Mouse (Mus musculus) right cerebral cortex, postnatal 14 days (tissue): ENCODE results near the gene Tmem144.

ENCODE experiments used
- DNase-seq: peaks from one replicate; pipeline ENCODE4 v3.0.0; 2022

Gene Tmem144

GRCm38 (mm10) chr3:79858221-79858620 is 5.6 kb upstream of the Tmem144 start:
- DNase-seq = no peak

DNA sequence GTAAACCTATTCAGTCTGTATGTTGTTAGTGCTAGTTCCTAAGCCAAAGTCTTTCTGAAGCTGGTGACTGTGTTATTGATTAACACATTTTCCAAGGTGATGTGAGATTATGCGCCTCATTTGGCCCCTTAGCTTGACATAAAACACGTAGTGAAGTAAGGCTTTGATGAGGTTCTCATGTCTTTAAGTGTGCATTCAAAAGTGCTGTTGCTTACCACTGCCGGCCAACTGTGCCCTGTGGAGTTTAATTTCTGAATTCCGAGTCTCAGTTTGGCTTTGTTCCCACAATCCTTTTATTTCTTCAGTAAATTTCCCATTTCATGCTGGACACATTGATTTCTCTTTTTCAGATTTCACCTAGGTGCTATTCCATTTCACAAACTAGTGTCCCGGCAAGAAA is 5.2 kb upstream of the Tmem144 start:
- no peak for DNase-seq

GRCm38 (mm10) chr3:79852108-79852507 is 465 bp downstream of the Tmem144 start:
- DNase-seq = no peak

DNA sequence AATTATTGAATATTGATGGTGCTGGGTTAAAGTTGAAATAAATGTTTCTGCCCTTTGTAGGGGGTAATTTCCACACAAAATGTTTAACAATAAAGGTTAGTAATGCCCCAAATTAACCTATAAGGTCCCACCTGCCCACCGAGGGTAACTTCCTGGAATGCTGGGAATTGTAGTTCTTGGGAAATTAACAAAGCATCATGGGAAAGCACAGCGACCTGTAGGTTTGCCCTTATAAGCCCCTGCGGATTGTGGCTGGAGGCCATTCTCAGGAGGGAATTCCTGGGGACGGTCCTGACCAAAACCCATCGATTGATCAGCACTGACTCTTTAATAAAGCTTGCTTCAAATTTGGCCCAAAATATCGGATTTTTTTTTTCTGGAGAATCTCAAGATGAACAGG is 1.9 kb downstream of the Tmem144 start:
- DNase-seq = no peak

GRCm38 (mm10) chr3:79849621-79850020 is 3.0 kb downstream of the Tmem144 start:
- DNase-seq = no peak

GRCm38 (mm10) chr3:79848841-79849240 is 3.7 kb downstream of the Tmem144 start:
- DNase-seq = no peak

DNA sequence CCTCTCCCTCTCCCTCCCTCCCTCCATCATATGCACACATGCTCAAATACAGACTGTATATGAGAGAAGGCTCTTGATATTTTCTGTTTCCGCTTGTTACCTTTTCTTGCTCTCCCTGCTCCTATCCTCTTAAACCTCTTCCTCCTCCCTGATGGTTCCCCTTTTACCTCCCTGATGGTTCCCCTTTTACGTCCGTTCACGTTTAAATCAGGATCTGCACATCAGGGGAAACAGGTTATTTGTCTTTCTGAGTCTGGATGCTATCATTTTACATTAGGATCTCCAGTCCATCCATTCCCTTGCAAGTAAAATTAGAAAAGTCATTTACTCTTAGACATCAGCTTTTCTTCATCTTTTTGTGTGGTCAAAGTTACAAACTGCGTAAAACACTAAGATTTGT is 5.9 kb downstream of the Tmem144 start:
- no peak for DNase-seq

DNA sequence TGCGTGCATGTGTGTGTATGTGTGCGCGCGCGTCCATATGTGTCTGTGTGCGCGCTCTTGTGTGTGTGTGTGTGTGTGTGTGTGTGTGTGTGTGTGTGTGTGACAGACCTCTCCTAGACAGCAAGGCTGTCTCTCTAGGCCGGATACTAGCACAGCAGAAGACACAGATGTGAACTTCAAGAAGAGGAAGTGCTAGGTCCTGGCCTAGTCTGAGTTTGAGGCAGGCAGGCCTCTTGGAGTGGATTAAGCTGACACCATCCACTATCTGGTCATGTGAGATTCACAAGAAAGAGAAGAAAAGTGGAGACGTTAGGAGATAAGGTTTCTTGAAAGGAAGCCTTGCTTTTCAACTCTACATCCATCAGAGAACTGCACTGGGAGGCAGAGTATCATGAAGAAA is 8.6 kb downstream of the Tmem144 start:
- no peak for DNase-seq

DNA sequence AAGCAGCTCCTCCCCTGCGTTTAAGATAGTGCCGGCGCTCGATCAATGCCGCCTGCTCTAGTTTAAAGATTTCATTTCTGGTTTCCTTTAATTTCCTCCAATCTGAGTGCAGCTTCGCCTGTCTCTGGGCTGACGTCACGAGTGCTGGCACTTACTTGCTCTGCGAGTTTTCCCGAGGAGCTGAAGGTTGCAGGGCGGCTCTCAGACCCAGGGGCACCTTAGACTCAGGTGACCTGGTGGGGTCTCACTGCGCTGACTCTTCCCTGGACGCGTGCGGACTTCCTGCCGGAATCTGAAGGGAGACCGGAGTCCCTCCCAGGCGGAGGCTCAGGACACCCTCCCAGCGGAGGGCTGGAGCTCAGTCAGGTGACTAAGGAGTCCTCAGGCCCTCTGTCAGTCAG is 10.0 kb downstream of the Tmem144 start:
- DNase-seq = peak; percentile 59

DNA sequence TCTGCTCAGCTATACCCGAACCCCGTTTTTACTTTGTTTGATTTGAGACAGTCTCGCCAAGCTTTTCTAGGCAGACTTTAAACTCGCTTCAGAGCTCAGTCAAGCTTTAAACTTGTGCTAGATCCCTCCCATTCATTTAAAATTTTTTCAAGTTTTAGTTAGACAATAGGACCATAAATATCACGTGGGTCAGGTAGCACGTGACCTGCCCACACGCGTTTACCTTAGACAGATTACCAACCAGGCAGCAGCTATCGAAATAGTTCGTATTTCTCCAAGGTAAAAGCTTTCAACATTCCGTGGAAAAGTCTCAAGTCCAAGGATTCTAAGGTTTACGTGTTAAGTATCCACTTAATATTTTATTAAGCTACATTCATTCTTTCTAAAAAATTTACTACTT is 10.4 kb downstream of the Tmem144 start:
- DNase-seq = no peak

GRCm38 (mm10) chr3:79841475-79841874 is 11.1 kb downstream of the Tmem144 start:
- DNase-seq = no peak

- DNase-seq = no peak
These were observed 13.8 kb downstream of the Tmem144 start for GRCm38 (mm10) chr3:79838751-79839150.

GRCm38 (mm10) chr3:79829289-79829688 is 23.3 kb downstream of the Tmem144 start:
- no peak for DNase-seq

DNA sequence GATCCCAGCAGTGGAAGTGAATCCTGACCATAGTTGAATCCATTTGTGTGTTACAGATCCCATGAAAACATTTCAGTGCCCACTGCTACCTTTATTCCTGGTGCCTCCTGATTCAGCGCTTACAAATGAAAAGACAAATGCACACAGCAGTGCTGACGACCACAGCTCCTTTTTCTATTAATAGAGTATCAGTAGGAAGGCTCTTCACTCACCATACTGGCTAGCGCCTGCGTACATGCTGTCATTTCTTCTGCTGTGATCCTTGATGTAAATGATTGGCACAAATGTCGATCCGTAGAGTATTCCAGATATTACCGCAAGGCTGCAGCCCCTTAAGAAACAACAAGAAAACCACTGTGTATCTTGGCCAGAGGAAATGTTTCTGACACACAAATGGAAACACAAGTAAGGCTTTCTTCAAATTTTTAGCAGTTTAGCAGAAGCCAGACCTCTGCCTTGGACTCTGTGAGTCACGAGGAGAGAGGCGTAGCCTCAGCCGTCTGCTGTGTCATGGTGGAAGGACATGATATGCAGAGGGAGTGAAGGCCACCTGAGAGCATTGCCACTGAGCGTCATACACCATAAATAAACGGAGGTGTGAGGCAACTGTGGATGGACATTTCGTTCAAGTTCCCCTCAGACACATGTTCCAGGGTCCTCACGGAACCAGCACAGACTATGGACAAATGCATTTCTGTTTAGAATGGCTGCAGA is 27.3 kb downstream of the Tmem144 start:
- no peak for DNase-seq

GRCm38 (mm10) chr3:79823176-79823575 is 29.4 kb downstream of the Tmem144 start:
- DNase-seq = no peak

DNA sequence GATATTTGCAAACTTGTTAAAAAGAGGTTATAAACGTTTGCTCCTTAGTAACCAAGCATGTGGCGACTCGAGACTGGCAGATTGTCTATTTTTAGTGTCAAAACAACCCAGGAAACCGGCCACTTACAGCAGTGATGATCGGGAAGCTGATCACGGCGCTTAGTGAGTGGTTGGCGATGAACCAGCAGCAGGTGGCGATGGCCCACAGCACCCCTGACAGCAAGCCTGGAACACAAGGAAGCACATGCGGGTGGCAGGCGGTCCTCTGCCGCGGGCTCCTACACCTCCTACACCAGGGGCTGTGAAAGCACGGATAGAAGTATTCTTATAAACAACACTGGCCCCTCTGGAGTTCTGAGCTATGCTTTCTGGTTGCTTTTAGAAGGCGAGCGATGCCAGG is 31.4 kb downstream of the Tmem144 start:
- DNase-seq = peak; percentile 26

DNA sequence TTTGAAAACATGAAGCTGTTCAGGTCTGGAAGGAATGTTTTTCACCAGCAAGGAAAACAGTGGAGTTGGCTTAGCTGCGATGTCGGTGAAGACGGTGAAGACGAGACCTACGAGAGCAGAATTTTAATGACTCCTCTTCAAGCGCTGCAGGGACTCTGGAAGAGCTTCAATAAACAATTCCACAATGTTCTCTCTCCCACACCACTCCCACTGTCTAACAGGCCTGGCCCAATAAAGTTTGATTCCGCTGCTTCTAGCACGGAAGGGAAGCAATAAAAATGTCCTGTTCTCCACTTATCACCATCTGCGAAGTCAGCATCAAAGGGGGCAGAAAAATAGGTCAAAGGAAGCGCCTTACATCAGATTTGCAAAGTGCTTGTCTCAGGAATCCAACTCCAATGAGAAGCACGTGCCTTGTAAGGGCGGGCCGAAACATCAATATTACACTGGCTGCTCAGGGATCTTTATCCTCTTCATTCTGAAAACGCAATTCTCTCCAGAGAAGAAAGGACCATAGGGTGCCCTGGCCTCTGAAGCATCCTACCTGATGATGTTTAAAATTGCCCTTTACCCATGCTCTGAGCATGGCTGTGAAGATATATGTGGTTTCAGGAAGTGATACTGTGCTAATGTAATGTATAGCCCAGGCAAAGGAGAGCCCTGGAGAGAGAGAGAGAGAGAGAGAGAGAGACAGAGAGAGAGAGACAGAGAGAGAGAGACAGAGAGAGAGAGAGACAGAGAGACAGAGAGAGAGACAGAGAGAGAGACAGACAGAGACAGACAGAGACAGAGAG is 34.2 kb downstream of the Tmem144 start:
- DNase-seq = no peak

- DNase-seq = no peak
These were observed 36.3 kb downstream of the Tmem144 start for GRCm38 (mm10) chr3:79816229-79816628.

DNA sequence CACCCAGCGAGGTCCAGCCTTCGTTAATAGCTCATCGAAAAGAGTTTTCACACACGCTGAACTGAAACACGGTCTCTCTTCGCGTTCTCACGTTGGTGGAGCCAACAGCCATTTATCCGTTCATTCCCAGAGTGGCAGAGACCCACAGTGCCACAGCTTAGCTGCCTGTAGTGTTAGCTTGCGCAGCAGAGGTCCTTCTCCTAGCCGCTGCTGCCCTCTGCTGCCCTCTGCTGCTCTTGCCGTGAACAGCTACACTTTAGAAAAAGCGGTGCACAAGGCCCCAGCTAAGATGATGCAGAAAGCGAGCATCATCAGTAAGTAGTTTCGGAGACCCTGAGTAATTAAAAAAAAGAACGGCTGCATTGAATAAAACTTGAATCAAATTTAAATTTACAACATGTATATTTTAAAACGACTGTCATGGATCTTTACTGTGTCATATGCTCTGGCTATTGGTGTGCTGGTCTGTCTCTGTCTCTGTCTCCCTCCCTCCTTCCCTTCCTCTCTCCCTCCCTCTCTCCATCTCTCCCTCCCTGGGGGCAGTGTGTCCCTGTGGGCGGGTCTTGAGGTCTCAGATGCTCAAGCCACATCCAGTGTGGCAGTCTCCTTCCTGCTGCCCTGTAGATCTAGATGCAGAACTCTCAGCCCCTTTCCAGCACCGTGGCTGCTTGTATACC is 38.6 kb downstream of the Tmem144 start:
- peak; percentile 83 for DNase-seq

GRCm38 (mm10) chr3:79812042-79812441 is 40.5 kb downstream of the Tmem144 start:
- no peak for DNase-seq

GRCm38 (mm10) chr3:79811632-79812031 is 40.9 kb downstream of the Tmem144 start:
- peak; percentile 20 for DNase-seq

- no peak for DNase-seq
These were observed 42.0 kb downstream of the Tmem144 start for GRCm38 (mm10) chr3:79810563-79810962.

GRCm38 (mm10) chr3:79809180-79809567 is 43.4 kb downstream of the Tmem144 start:
- DNase-seq = peak; percentile 62
